Mouse (Mus musculus) CH12.LX (cell line): ENCODE data around the gene 1700029P11Rik. TPM values are rescaled to one million over a fixed set of nuclear protein-coding genes. Genes with fewer than 3 reads are reported as not detected.

Experiments
- DNase-seq: peaks from one replicate; pipeline ENCODE4 v3.0.0-alpha.2; 2013; ENCODE audit errors: extremely low read depth
- H3K27ac ChIP-seq: 2 replicates; pipeline ENCODE4 v1.5.1; 2012; ENCODE audit warnings: low read depth, mild to moderate bottlenecking, control low read depth, moderate library complexity; ENCODE audit not compliant: insufficient read depth
- H3K27me3 ChIP-seq: replicated peaks from 2 replicates; pipeline ENCODE3; 2012; ENCODE audit warnings: inconsistent platforms
- H3K36me3 ChIP-seq, 2 experiments: replicated peaks in 1 of 2; 2 replicates each; pipeline versions ENCODE3 to v1.6.1; 2012; ENCODE audit warnings: inconsistent platforms in 1 of 2, low read length in 1 of 2, mild to moderate bottlenecking in 1 of 2, mixed read lengths in 1 of 2, moderate library complexity in 1 of 2; ENCODE audit not compliant: control insufficient read depth in 1 of 2, insufficient read depth in 1 of 2
- H3K4me1 ChIP-seq, 2 experiments: 2 replicates each; pipeline ENCODE4 v1.6.1; 2012; ENCODE audit warnings: inconsistent platforms in 1 of 2, moderate library complexity in 1 of 2; ENCODE audit not compliant: insufficient read depth in 2 of 2, control insufficient read depth in 1 of 2
- H3K4me2 ChIP-seq: 2 replicates; pipeline ENCODE4 v1.6.1; 2012; ENCODE audit warnings: low read depth, mild to moderate bottlenecking, control low read depth; ENCODE audit not compliant: poor library complexity, insufficient read depth, severe bottlenecking
- H3K4me3 ChIP-seq, 3 experiments: fragments of 150-350 bp in 1 of 3; sonication (generic) in 1 of 3; replicated peaks in 1 of 3; 2 replicates each; pipeline versions ENCODE3 to v1.5.1; 2011 to 2012; ENCODE audit warnings: low read depth in 2 of 3, low read length in 2 of 3, mild to moderate bottlenecking in 2 of 3, moderate library complexity in 2 of 3, control low read depth in 1 of 3, improper control_type of control experiment in 1 of 3, inconsistent platforms in 1 of 3, mixed read lengths in 1 of 3; ENCODE audit not compliant: poor library complexity in 1 of 3
- H3K79me2 ChIP-seq: replicated peaks from 2 replicates; pipeline ENCODE4 v1.6.1; 2012; ENCODE audit warnings: mild to moderate bottlenecking, moderate library complexity; ENCODE audit not compliant: control insufficient read depth, poor library complexity, insufficient read depth, severe bottlenecking; ENCODE audit errors: extremely low read depth
- H3K9ac ChIP-seq: 2 replicates; pipeline ENCODE4 v1.6.1; 2012; ENCODE audit warnings: low read depth, mild to moderate bottlenecking, control low read depth, moderate library complexity; ENCODE audit not compliant: insufficient read depth
- H3K9me3 ChIP-seq: replicated peaks from 2 replicates; pipeline ENCODE3; 2012; ENCODE audit warnings: low read length, inconsistent platforms, mixed read lengths
- CTCF ChIP-seq, 2 experiments: IDR thresholded peaks in 1 of 2; conservative IDR thresholded peaks in 1 of 2; 2 replicates each; pipeline ENCODE4 v1.5.1; 2011 to 2012; ENCODE audit warnings: low read depth in 2 of 2, low read length in 2 of 2, improper control_type of control experiment in 1 of 2, inconsistent platforms in 1 of 2, mild to moderate bottlenecking in 1 of 2, moderate library complexity in 1 of 2
- ELF1 ChIP-seq: IDR thresholded peaks from 2 replicates; pipeline ENCODE4 v1.6.1; 2014; ENCODE audit warnings: low read depth, mild to moderate bottlenecking, inconsistent platforms, low read length, improper control_type of control experiment
- JUN ChIP-seq: IDR thresholded peaks from 2 replicates; pipeline ENCODE4 v1.6.1; 2011; ENCODE audit warnings: low read depth, mild to moderate bottlenecking, low read length, improper control_type of control experiment, moderate library complexity; ENCODE audit not compliant: insufficient read depth
- JUND ChIP-seq: conservative IDR thresholded peaks from 2 replicates; pipeline ENCODE4 v1.6.1; 2011; ENCODE audit warnings: low read depth, low read length, improper control_type of control experiment
- KAT2A ChIP-seq: IDR thresholded peaks from 2 replicates; pipeline ENCODE4 v1.6.1; 2012; ENCODE audit warnings: low read length, improper control_type of control experiment, inconsistent platforms; ENCODE audit not compliant: insufficient replicate concordance
- MAX ChIP-seq: IDR thresholded peaks from 2 replicates; pipeline ENCODE4 v1.6.1; 2011; ENCODE audit warnings: low read length, improper control_type of control experiment
- MEF2A ChIP-seq: IDR thresholded peaks from 2 replicates; pipeline ENCODE4 v1.6.1; 2014; ENCODE audit warnings: low read depth, mild to moderate bottlenecking, inconsistent platforms, low read length, improper control_type of control experiment, borderline replicate concordance
- POLR2A ChIP-seq: IDR thresholded peaks from 2 replicates; pipeline ENCODE4 v1.6.1; 2011; ENCODE audit warnings: low read depth, mild to moderate bottlenecking, improper control_type of control experiment, low read length
- RAD21 ChIP-seq: IDR thresholded peaks from 2 replicates; pipeline ENCODE4 v1.6.1; 2011; ENCODE audit warnings: low read depth, mild to moderate bottlenecking, low read length, improper control_type of control experiment, moderate library complexity
- RCOR1 ChIP-seq: conservative IDR thresholded peaks from 2 replicates; pipeline ENCODE4 v1.6.1; 2012; ENCODE audit warnings: low read depth, mild to moderate bottlenecking, inconsistent platforms, low read length, improper control_type of control experiment
- SMC3 ChIP-seq: IDR thresholded peaks from 2 replicates; pipeline ENCODE4 v1.6.1; 2011; ENCODE audit warnings: low read depth, low read length, improper control_type of control experiment
- TBP ChIP-seq: conservative IDR thresholded peaks from 2 replicates; pipeline ENCODE4 v1.6.1; 2011; ENCODE audit warnings: low read depth, low read length, improper control_type of control experiment
- TCF12 ChIP-seq: IDR thresholded peaks from 2 replicates; pipeline ENCODE4 v1.6.1; 2014; ENCODE audit warnings: low read depth, mild to moderate bottlenecking, inconsistent platforms, low read length, improper control_type of control experiment
- UBTF ChIP-seq: IDR thresholded peaks from 2 replicates; pipeline ENCODE4 v1.6.1; 2012; ENCODE audit warnings: low read depth, mild to moderate bottlenecking, inconsistent platforms, low read length, improper control_type of control experiment, moderate library complexity
- ZKSCAN1 ChIP-seq: IDR thresholded peaks from 2 replicates; pipeline ENCODE4 v1.6.1; 2012; ENCODE audit warnings: low read depth, inconsistent platforms, low read length, improper control_type of control experiment, borderline replicate concordance
- ZMIZ1 ChIP-seq: IDR thresholded peaks from 2 replicates; pipeline ENCODE4 v1.6.1; 2012; ENCODE audit warnings: low read depth, mild to moderate bottlenecking, inconsistent platforms, low read length, improper control_type of control experiment
- dilution Hi-C: fragments of 300-500 bp; cut with MboI; formaldehyde crosslinking; loops from 2 replicates; pipeline ENCODE4 v1.14.3; 2020; ENCODE audit warnings: low sequenced_read_pairs; ENCODE audit not compliant: extremely low pct_unique_long_range_greater_than_20kb, extremely low pct_ligation_motif_present
- in situ Hi-C: fragments of 300-500 bp; cut with MboI; formaldehyde crosslinking; loops from 3 replicates; pipeline ENCODE4 v1.14.3; 2019; ENCODE audit warnings: low sequenced_read_pairs, low pct_ligation_motif_present, low pct_unique_long_range_greater_than_20kb, mixed read lengths
- polyA plus RNA-seq: library from polyadenylated mRNA; unstranded; fragments of >175 nt; gene quantifications from 2 replicates; pipeline ENCODE4 v1.2.1, GENCODE M21; 2012; ENCODE audit warnings: low read depth; ENCODE audit not compliant: insufficient read length
- total RNA-seq, 2 experiments: library from RNA; depleted of rRNA; stranded (reverse); fragments of 300-350 nt in 1 of 2; fragments of >200 nt in 1 of 2; gene quantifications; 2 replicates each; pipeline ENCODE4 v1.2.3; 2012 to 2014

1700029P11Rik gene
- total and polyA plus RNA-seq, 3 experiments = not detected

- Histone ChIP-seq H3K27ac (no peak overlapping the region), H3K4me1 (peaks cover 0 to 19% of the 10 kb centered on the region in 2 experiments; a peak in 2 of 4 replicates), H3K4me3 (no peak overlapping the region), H3K4me2 (no peak overlapping the region), H3K9me3 (no peaks in the 10 kb centered on the region), H3K79me2 (peaks cover 18% of the 10 kb centered on the region), H3K9ac (no peak overlapping the region), H3K36me3 (peaks cover 65 to 89% of the 10 kb centered on the region in 2 experiments), H3K27me3 (no peaks in the 10 kb centered on the region)
- TF ChIP-seq CTCF (conservative IDR thresholded peaks at IDR 0.05 in 1 of 2, IDR thresholded peaks at IDR 0.05 in 1 of 2; ENCODE audit: low read depth in 2 of 2, low read length in 2 of 2) (0 out of 4 replicates have a peak, but pooled peaks of 1 of the 2 experiments have one; percentile 2), MEF2A (no peak), POLR2A (no peak)
- dilution Hi-C loops (no loop called here), in situ Hi-C loops (loop anchor here (5.0 kb wide), 1 partner anchor 43 kb away; no protein-coding TSS in a partner anchor)
- DNase-seq = no peak
These were observed 25.6 kb upstream of the 1700029P11Rik start for GRCm38 (mm10) chr15:81954716-81955115.

- in situ Hi-C loops (no loop called here), dilution Hi-C loops (no loop called here)
- Histone ChIP-seq H3K79me2 (peaks cover 18% of the 10 kb centered on the region), H3K36me3 (peaks cover 61 to 82% of the 10 kb centered on the region in 2 experiments), H3K9ac (no peak overlapping the region), H3K4me3 (no peak overlapping the region), H3K27me3 (no peaks in the 10 kb centered on the region), H3K9me3 (no peaks in the 10 kb centered on the region), H3K4me2 (no peak overlapping the region), H3K4me1 (peaks cover 0 to 18% of the 10 kb centered on the region in 2 experiments; a peak in 2 of 4 replicates), H3K27ac (no peak overlapping the region)
- TF ChIP-seq POLR2A (no peak), KAT2A (no peak), RCOR1 (no peak), ZKSCAN1 (no peak), MEF2A (no peak), ZMIZ1 (no peak), TCF12 (no peak), MAX (no peak), TBP (no peak), ELF1 (no peak), JUND (no peak), UBTF (no peak), JUN (no peak)
- no peak for DNase-seq
These were observed 24.9 kb upstream of the 1700029P11Rik start for GRCm38 (mm10) chr15:81955414-81955813.

GRCm38 (mm10) chr15:81956457-81956856 is 23.9 kb upstream of the 1700029P11Rik start:
- Histone ChIP-seq H3K79me2 (peaks cover 18% of the 10 kb centered on the region), H3K9me3 (no peaks in the 10 kb centered on the region), H3K9ac (no peak overlapping the region), H3K4me1 (peaks cover 0 to 20% of the 10 kb centered on the region in 2 experiments; a peak in 2 of 4 replicates), H3K4me3 (no peak overlapping the region), H3K36me3 (peaks cover 51 to 72% of the 10 kb centered on the region in 2 experiments), H3K27me3 (no peaks in the 10 kb centered on the region), H3K4me2 (no peak overlapping the region), H3K27ac (no peak overlapping the region)
- dilution Hi-C loops = no loop called here
- in situ Hi-C loops = no loop called here
- DNase-seq = peak; percentile 57
- TF ChIP-seq POLR2A = no peak
- TF ChIP-seq RAD21 = peak; percentile 52
- peak; percentile 83 for TF ChIP-seq SMC3
- TF ChIP-seq CTCF (conservative IDR thresholded peaks at IDR 0.05 in 1 of 2, IDR thresholded peaks at IDR 0.05 in 1 of 2; ENCODE audit: low read depth in 2 of 2, low read length in 2 of 2) = peak; percentile 69 to 100
- TF ChIP-seq, all 38 proteins: peak for 3
